Mouse (Mus musculus): ENCODE measurements around the gene Mpz. TPM values are rescaled to one million over a fixed set of nuclear protein-coding genes. Genes with fewer than 3 reads are reported as not detected.
A peak's percentile ranks its signal among the peaks of the same experiment; 100 is the strongest.
"Not testable (repeated sequence)": the region's sequence is repeated elsewhere in the genome, so short reads cannot be mapped to it uniquely, and the experiment has no call there.

Gene Mpz
- polyA plus RNA-seq, 1 experiment from 2014 or later: 1.9 TPM

DNA sequence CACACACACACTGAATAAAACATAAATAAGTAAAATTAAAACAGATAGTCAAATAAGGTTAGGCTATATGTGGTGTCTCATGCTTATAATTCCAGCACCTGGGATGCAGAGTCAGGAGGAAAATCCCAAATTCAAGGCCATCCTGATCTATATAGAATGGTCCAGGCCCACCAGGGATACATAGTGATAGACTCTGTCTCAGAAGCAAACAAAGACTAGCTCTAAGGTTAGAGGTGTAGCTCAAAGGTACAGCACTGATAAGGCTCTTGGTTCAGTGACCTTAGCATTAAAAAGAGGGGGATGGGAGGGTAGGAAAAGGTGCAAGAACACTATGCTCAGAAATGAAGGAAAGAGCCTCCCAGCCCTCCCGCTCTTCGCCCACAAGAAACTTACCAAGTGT lies 14.9 kb upstream of the Mpz start:
- H3K4me2 ChIP-seq (ENCODE audit: low read depth, low read length): no peak overlapping the region
- 90% methylated on average over 2 of the region's 2 CpGs for WGBS
- DNase-seq (ENCODE audit: low spot score) (no peak), ATAC-seq (replicated peaks; ENCODE audit: insufficient number of reproducible peaks, low FRiP score, low TSS enrichment, low read depth) (no peak)
- no peak overlapping the region for H3K27ac ChIP-seq (replicated peaks; ENCODE audit: low read depth, low read length)
- no peak overlapping the region for H3K9ac ChIP-seq (replicated peaks; ENCODE audit: low read length)
- no peaks in the 10 kb centered on the region for H3K27me3 ChIP-seq (ENCODE audit: control insufficient read depth, insufficient read depth, low read length)
- no peak overlapping the region for H3K4me3 ChIP-seq (ENCODE audit: low read depth, low read length)
- no peaks in the 10 kb centered on the region for H3K4me1 ChIP-seq (ENCODE audit: control insufficient read depth, insufficient read depth, low read length)
- H3K9me3 ChIP-seq (replicated peaks; ENCODE audit: control insufficient read depth, low read length): no peaks in the 10 kb centered on the region
- no peaks in the 10 kb centered on the region; the same call in 1 of the 2 replicates for H3K36me3 ChIP-seq (replicated peaks; ENCODE audit: control insufficient read depth, insufficient read depth, low read depth, low read length)

DNA sequence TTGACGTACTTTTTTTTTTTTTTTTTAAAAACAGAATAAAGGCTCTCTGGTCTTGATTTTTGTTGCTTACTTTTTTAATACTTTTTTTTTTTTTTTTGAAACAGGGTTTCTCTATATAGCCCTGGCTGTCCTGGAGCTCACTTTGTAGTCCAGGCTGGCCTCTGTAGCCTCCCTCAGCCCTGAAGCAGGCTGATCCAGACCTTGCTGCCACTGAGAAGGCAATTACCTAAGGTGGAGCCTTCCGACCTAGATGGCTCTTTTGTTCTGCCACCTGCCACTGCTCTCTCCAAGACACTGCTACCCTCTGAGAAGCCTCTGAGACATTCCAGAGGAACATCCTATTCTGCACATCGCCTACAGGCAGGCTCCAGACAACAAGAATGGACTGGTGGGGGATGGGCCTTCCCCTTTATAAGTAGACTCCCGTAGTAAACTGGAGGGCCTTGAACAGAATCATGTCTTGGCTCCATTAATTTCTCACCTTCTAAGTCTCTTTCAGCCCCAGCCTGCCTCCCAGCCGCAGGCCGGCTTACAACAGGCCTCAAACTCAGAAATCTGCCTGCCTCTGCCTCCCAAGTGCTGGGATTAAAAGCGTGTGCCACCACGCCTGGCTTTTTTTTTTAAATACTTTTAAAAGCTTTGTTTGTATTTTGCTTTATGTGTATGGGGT lies 12.9 kb upstream of the Mpz start:
- H3K36me3 ChIP-seq (replicated peaks; ENCODE audit: control insufficient read depth, insufficient read depth, low read depth, low read length); ATAC-seq (replicated peaks; ENCODE audit: insufficient number of reproducible peaks, low FRiP score, low TSS enrichment, low read depth): not testable (repeated sequence)
- WGBS: 92% methylated on average over 8 of the region's 8 CpGs

DNA sequence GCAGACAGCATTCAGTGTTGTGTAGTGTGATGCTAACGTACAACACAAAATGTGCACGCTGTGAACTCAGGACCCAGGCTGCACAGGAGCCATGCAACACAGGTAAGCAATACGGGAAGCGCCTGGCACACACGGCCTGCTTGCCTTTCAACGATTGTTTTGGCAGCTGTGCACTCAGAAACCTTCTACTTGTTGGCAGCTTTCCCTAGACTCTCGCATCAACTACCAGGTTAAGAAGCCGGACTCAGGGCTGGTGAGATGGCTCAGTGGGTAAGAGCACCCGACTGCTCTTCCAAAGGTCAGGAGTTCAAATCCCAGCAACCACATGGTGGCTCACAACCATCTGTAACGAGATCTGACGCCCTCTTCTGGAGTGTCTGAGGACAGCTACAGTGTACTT lies 7.5 kb upstream of the Mpz start:
- H3K27ac ChIP-seq (replicated peaks; ENCODE audit: low read depth, low read length); H3K36me3 ChIP-seq (replicated peaks; ENCODE audit: control insufficient read depth, insufficient read depth, low read depth, low read length); H3K4me1 ChIP-seq (ENCODE audit: control insufficient read depth, insufficient read depth, low read length); H3K4me2 ChIP-seq (ENCODE audit: low read depth, low read length); DNase-seq (ENCODE audit: low spot score); ATAC-seq (replicated peaks; ENCODE audit: insufficient number of reproducible peaks, low FRiP score, low TSS enrichment, low read depth); H3K9ac ChIP-seq (replicated peaks; ENCODE audit: low read length); H3K27me3 ChIP-seq (ENCODE audit: control insufficient read depth, insufficient read depth, low read length); H3K9me3 ChIP-seq (replicated peaks; ENCODE audit: control insufficient read depth, low read length); H3K4me3 ChIP-seq (ENCODE audit: low read depth, low read length): not testable (repeated sequence)
- WGBS: 91% methylated on average over 9 of the region's 11 CpGs

More for the DNA sequence above, 12.9 kb upstream of the Mpz start:
- H3K27ac ChIP-seq (replicated peaks; ENCODE audit: low read depth, low read length); H3K4me2 ChIP-seq (ENCODE audit: low read depth, low read length); H3K4me3 ChIP-seq (ENCODE audit: low read depth, low read length); H3K9me3 ChIP-seq (replicated peaks; ENCODE audit: control insufficient read depth, low read length); H3K27me3 ChIP-seq (ENCODE audit: control insufficient read depth, insufficient read depth, low read length); H3K4me1 ChIP-seq (ENCODE audit: control insufficient read depth, insufficient read depth, low read length); H3K9ac ChIP-seq (replicated peaks; ENCODE audit: low read length); DNase-seq (ENCODE audit: low spot score): not testable (repeated sequence)

DNA sequence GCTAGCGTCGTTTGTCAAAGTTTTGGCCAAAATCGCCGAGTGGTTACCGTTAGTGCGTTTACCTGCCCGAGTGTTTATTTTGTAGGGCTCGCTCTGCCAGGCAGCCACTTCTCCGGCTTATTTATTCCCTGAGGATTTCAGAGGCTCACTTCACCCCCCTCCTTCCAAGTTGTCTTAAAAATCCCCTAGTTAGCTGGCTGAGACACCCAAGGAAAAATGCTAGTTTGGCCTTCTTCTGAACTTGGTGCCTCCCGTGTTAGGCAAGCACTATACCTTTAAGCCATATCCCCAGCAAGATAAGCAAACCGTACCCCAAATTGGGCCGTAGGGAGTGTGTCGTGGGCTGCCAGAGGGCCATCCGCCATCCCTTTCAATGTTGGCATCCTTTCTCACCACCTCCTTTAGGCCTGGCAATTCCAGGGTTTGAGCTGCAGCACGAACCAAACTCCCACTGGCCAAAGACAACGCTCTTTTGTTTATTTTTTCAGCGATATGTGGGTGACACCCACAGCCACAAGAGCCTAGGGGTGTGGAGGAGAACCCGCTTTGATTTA lies 404 bp downstream of the Mpz start:
- H3K4me2 ChIP-seq (ENCODE audit: low read depth, low read length): peak overlapping the region; percentile 66
- H3K4me1 ChIP-seq (ENCODE audit: control insufficient read depth, insufficient read depth, low read length): no peaks in the 10 kb centered on the region
- H3K27ac ChIP-seq (replicated peaks; ENCODE audit: low read depth, low read length): 0 out of 2 replicates have a peak overlapping the region, but pooled peaks have one; percentile 16
- no peaks in the 10 kb centered on the region for H3K9me3 ChIP-seq (replicated peaks; ENCODE audit: control insufficient read depth, low read length)
- peak; percentile 38 for DNase-seq (ENCODE audit: low spot score)
- no peak for ATAC-seq (replicated peaks; ENCODE audit: insufficient number of reproducible peaks, low FRiP score, low TSS enrichment, low read depth)
- peaks cover 1% of the 10 kb centered on the region; the same call in 1 of the 2 replicates for H3K36me3 ChIP-seq (replicated peaks; ENCODE audit: control insufficient read depth, insufficient read depth, low read depth, low read length)
- peak overlapping the region; percentile 71 for H3K4me3 ChIP-seq (ENCODE audit: low read depth, low read length)
- peak overlapping the region; percentile 64 for H3K9ac ChIP-seq (replicated peaks; ENCODE audit: low read length)
- H3K27me3 ChIP-seq (ENCODE audit: control insufficient read depth, insufficient read depth, low read length): no peaks in the 10 kb centered on the region
- WGBS: 5% methylated on average over 18 of the region's 18 CpGs

DNA sequence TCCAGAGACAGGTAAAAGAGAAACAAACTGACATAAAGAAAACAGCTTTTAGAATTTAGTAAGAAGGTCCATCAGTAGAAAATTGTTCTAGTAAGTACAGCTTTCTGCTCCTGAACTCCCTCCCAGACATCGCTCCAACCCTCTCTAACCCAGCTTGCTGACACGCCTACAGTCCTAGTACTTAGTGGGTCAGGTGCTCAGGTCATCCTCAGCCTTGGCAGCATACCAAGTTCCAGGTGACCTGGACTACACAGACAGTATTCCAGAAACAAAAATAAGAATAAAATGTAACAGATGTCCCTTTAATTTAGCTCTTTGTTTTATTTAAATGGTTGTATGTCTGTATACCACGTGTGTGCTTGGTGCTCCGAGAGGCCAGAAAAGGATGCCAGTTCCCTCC lies 1.5 kb downstream of the Mpz start:
- WGBS: 81% methylated on average over 4 of the region's 4 CpGs
- no peak for ATAC-seq (replicated peaks; ENCODE audit: insufficient number of reproducible peaks, low FRiP score, low TSS enrichment, low read depth)
- no peak overlapping the region for H3K9ac ChIP-seq (replicated peaks; ENCODE audit: low read length)
- no peak overlapping the region for H3K27ac ChIP-seq (replicated peaks; ENCODE audit: low read depth, low read length)
- no peaks in the 10 kb centered on the region for H3K36me3 ChIP-seq (replicated peaks; ENCODE audit: control insufficient read depth, insufficient read depth, low read depth, low read length)
- no peaks in the 10 kb centered on the region for H3K27me3 ChIP-seq (ENCODE audit: control insufficient read depth, insufficient read depth, low read length)
- no peak overlapping the region for H3K4me3 ChIP-seq (ENCODE audit: low read depth, low read length)
- no peaks in the 10 kb centered on the region for H3K4me1 ChIP-seq (ENCODE audit: control insufficient read depth, insufficient read depth, low read length)
- H3K9me3 ChIP-seq (replicated peaks; ENCODE audit: control insufficient read depth, low read length): no peaks in the 10 kb centered on the region
- no peak for DNase-seq (ENCODE audit: low spot score)
- no peak overlapping the region for H3K4me2 ChIP-seq (ENCODE audit: low read depth, low read length)

DNA sequence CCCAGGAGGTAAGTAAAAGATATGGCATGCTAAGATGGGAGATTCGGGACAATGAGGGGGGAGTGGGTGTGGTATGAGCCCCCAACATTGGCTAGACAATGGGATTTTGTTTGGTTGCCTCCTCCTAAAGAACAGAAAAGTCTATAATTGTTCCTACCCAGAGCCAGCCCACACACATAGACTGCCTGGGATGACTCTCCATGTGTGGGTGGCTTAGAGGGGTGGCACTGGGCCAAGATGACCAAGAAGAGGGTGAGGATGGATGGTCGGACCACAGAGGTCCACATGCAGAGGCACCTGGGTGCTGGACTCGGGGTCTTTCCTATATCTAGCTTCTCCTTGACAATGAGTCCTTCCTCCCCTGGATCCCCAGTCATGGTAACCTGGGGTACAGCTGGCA lies 6.1 kb downstream of the Mpz start:
- H3K9ac ChIP-seq (replicated peaks; ENCODE audit: low read length): no peak overlapping the region
- H3K4me2 ChIP-seq (ENCODE audit: low read depth, low read length): no peak overlapping the region
- H3K27ac ChIP-seq (replicated peaks; ENCODE audit: low read depth, low read length): no peak overlapping the region
- no peaks in the 10 kb centered on the region for H3K4me1 ChIP-seq (ENCODE audit: control insufficient read depth, insufficient read depth, low read length)
- WGBS: 57% methylated on average over 3 of the region's 3 CpGs
- DNase-seq (ENCODE audit: low spot score): no peak
- H3K4me3 ChIP-seq (ENCODE audit: low read depth, low read length): no peak overlapping the region
- H3K36me3 ChIP-seq (replicated peaks; ENCODE audit: control insufficient read depth, insufficient read depth, low read depth, low read length): no peaks in the 10 kb centered on the region
- H3K27me3 ChIP-seq (ENCODE audit: control insufficient read depth, insufficient read depth, low read length): peaks cover 9% of the 10 kb centered on the region
- H3K9me3 ChIP-seq (replicated peaks; ENCODE audit: control insufficient read depth, low read length): no peaks in the 10 kb centered on the region
- no peak for ATAC-seq (replicated peaks; ENCODE audit: insufficient number of reproducible peaks, low FRiP score, low TSS enrichment, low read depth)

DNA sequence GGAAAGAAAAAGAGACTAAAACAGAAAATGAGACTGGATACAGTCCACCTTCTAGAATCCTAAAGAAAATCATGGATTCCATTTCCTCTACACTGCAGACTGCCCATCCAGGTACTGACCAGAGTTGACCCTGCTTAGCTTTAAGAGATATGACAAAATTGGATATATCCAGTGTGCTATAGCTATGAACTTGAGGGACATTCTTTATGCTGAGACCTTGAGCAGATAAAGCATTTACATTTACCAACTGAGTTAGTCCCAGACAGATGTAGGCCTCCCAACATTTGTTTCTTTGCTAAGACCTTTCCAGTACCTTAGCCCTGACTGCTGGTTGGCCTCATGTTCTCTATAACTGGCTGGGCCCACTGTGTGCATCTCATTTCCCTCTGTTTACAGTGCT lies 7.5 kb downstream of the Mpz start:
- no peak overlapping the region for H3K27ac ChIP-seq (replicated peaks; ENCODE audit: low read depth, low read length)
- H3K9ac ChIP-seq (replicated peaks; ENCODE audit: low read length): no peak overlapping the region
- no peak for ATAC-seq (replicated peaks; ENCODE audit: insufficient number of reproducible peaks, low FRiP score, low TSS enrichment, low read depth)
- peaks cover 9% of the 10 kb centered on the region for H3K27me3 ChIP-seq (ENCODE audit: control insufficient read depth, insufficient read depth, low read length)
- no peak overlapping the region for H3K4me3 ChIP-seq (ENCODE audit: low read depth, low read length)
- H3K4me1 ChIP-seq (ENCODE audit: control insufficient read depth, insufficient read depth, low read length): no peaks in the 10 kb centered on the region
- H3K9me3 ChIP-seq (replicated peaks; ENCODE audit: control insufficient read depth, low read length): no peaks in the 10 kb centered on the region
- H3K4me2 ChIP-seq (ENCODE audit: low read depth, low read length): no peak overlapping the region
- H3K36me3 ChIP-seq (replicated peaks; ENCODE audit: control insufficient read depth, insufficient read depth, low read depth, low read length): no peaks in the 10 kb centered on the region
- no peak for DNase-seq (ENCODE audit: low spot score)

DNA sequence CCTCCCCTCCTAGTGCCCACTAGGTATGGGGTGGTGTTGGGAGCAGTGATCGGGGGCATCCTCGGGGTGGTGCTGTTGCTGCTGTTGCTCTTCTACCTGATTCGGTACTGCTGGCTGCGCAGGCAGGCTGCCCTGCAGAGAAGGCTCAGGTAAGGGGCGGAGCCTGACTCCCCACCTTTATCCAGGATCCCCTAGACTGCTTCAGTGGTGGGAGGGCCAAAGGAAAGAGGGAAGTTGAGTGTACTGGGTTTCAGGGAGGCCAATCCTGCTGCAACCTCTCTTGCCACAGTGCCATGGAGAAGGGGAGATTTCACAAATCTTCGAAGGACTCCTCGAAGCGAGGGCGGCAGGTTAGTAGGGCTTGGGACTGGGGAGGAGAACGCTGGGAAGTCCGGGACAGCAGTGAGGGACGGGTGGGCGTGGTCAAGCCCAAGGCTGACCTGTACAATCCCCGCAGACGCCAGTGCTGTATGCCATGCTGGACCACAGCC lies 9.0 kb downstream of the Mpz start:
- no peak overlapping the region for H3K27ac ChIP-seq (replicated peaks; ENCODE audit: low read depth, low read length)
- H3K27me3 ChIP-seq (ENCODE audit: control insufficient read depth, insufficient read depth, low read length): peaks cover 9% of the 10 kb centered on the region
- no peaks in the 10 kb centered on the region for H3K4me1 ChIP-seq (ENCODE audit: control insufficient read depth, insufficient read depth, low read length)
- H3K9ac ChIP-seq (replicated peaks; ENCODE audit: low read length): peak overlapping the region; percentile 26
- H3K36me3 ChIP-seq (replicated peaks; ENCODE audit: control insufficient read depth, insufficient read depth, low read depth, low read length): no peaks in the 10 kb centered on the region
- H3K4me2 ChIP-seq (ENCODE audit: low read depth, low read length): peak overlapping the region; percentile 49
- 5% methylated on average over 15 of the region's 15 CpGs for WGBS
- H3K4me3 ChIP-seq (ENCODE audit: low read depth, low read length): peak overlapping the region; percentile 7; the same call in 1 of the 2 replicates
- ATAC-seq (replicated peaks; ENCODE audit: insufficient number of reproducible peaks, low FRiP score, low TSS enrichment, low read depth) (peak; percentile 51), DNase-seq (ENCODE audit: low spot score) (peak; percentile 27)
- no peaks in the 10 kb centered on the region for H3K9me3 ChIP-seq (replicated peaks; ENCODE audit: control insufficient read depth, low read length)
